Mouse (Mus musculus): ENCODE measurements around the gene Vps11. TPM values are rescaled to one million over a fixed set of nuclear protein-coding genes. Genes with fewer than 3 reads are reported as not detected.
"Not testable (repeated sequence)": the region's sequence is repeated elsewhere in the genome, so short reads cannot be mapped to it uniquely, and the experiment has no call there.

Gene Vps11
- 36.5 and 39.2 TPM in 2 replicates for polyA plus RNA-seq (2015; fragmentation: Nextera tagmentation; extraction: Ambion mirVana)

- Histone ChIP-seq H3K4me3 (peak within 1 kb of the TSS; percentile 97), H3K4me2 (peak within 1 kb of the TSS; percentile 88), H3K4me1 (replicated peaks) (peaks cover 9% of the 10 kb centered on the region), H3K9me3 (no peaks in the 10 kb centered on the region), H3K27ac (replicated peaks) (peak within 1 kb of the TSS; percentile 81), H3K9ac (peak within 1 kb of the TSS; percentile 88), H3K36me3 (peaks cover 34% of the 10 kb centered on the region), H3K27me3 (no peaks in the 10 kb centered on the region)
- ATAC-seq (ENCODE audit: low read depth) = peak; percentile 91
- WGBS = under 1% methylated on average over 44 of the region's 44 CpGs
Observed at GRCm38 (mm10) chr9:44361190-44361917, at the start of gene Vps11. Gene Vps11, minus strand, starts transcription at chr9:44361670.

DNA sequence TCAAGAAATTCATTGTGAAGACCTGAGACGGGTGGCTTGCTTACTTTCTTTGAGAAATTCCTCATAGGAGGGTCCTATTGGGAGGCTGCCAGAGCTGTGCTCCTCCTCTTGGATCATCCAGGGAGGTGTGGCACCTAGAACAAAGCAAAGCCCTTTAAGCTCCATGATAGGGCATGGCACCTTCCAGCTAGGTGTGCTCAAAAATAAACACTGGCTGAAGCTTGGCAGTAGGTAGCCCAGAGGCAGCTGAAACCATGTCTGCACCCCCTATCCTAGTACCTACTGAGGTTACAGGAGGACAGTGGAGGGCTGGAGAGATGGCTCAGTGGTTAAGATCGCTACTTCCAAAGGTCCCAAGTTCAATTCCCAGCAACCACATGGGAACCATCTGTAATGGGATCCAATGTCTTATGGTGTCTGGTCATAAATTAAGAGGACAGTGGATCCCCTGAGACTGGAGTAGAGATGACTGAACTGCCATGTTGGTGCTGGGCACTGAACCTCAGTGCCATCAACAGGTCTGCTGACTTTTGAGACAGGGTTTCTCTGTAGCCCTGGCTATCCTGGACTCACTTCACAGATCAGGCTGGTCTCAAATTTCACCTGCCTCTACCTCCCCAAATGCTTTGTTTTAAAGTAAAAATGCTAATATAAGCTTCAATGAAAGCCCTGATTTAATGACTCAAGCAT is 49.3 kb upstream of the Vps11 start:
- WGBS = 87% methylated on average over 2 of the region's 2 CpGs
- Histone ChIP-seq H3K4me1 (replicated peaks) (peaks cover 21% of the 10 kb centered on the region), H3K36me3 (peaks cover 65% of the 10 kb centered on the region), H3K27ac (replicated peaks) (no peak overlapping the region), H3K9ac (no peak overlapping the region), H3K27me3 (no peaks in the 10 kb centered on the region), H3K4me2 (no peak overlapping the region), H3K9me3 (no peaks in the 10 kb centered on the region), H3K4me3 (no peak overlapping the region)
- ATAC-seq (ENCODE audit: low read depth) = no peak

GRCm38 (mm10) chr9:44408693-44409092 is 47.2 kb upstream of the Vps11 start:
- H3K27me3 ChIP-seq; H3K27ac ChIP-seq (replicated peaks); ATAC-seq (ENCODE audit: low read depth); H3K9me3 ChIP-seq: not testable (repeated sequence)
- H3K36me3 ChIP-seq = peaks cover 69% of the 10 kb centered on the region
- 0 out of 2 replicates have a peak overlapping the region, but pooled peaks have one; percentile 85 for H3K9ac ChIP-seq
- H3K4me2 ChIP-seq = peak overlapping the region; percentile 86
- 86% methylated on average over 9 of the region's 9 CpGs for WGBS
- H3K4me1 ChIP-seq (replicated peaks) = peaks cover 31% of the 10 kb centered on the region
- peak overlapping the region; percentile 78 for H3K4me3 ChIP-seq

- H3K36me3 ChIP-seq = peaks cover 70% of the 10 kb centered on the region
- WGBS = under 1% methylated on average over 24 of the region's 24 CpGs
- peak overlapping the region; percentile 85 for H3K9ac ChIP-seq
- H3K9me3 ChIP-seq = no peaks in the 10 kb centered on the region
- H3K4me2 ChIP-seq = peak overlapping the region; percentile 86
- peak overlapping the region; percentile 97 for H3K27ac ChIP-seq (replicated peaks)
- no peak; the same call in 1 of the 2 replicates for ATAC-seq (ENCODE audit: low read depth)
- H3K27me3 ChIP-seq = no peaks in the 10 kb centered on the region
- peaks cover 35% of the 10 kb centered on the region for H3K4me1 ChIP-seq (replicated peaks)
- peak overlapping the region; percentile 78 for H3K4me3 ChIP-seq
Observed at GRCm38 (mm10) chr9:44407752-44408097, 46.3 kb upstream of the Vps11 start.

- peak within 1 kb of the TSS; percentile 86 for H3K4me2 ChIP-seq
- H3K9ac ChIP-seq = peak within 1 kb of the TSS; percentile 85
- H3K27me3 ChIP-seq = no peaks in the 10 kb centered on the region
- H3K4me1 ChIP-seq (replicated peaks) = peaks cover 35% of the 10 kb centered on the region
- WGBS = under 1% methylated on average over 51 of the region's 51 CpGs
- no peaks in the 10 kb centered on the region for H3K9me3 ChIP-seq
- H3K36me3 ChIP-seq = peaks cover 70% of the 10 kb centered on the region
- peak within 1 kb of the TSS; percentile 78 for H3K4me3 ChIP-seq
- peak within 1 kb of the TSS; percentile 97 for H3K27ac ChIP-seq (replicated peaks)
- peak; percentile 97 for ATAC-seq (ENCODE audit: low read depth)
Observed at GRCm38 (mm10) chr9:44406906-44407751, 45.7 kb upstream of the Vps11 start, which contains the start of the genes Rps25 and Trappc4. Gene Rps25, plus strand, starts transcription at chr9:44407139. Gene Trappc4, minus strand, starts transcription at chr9:44407600.

DNA sequence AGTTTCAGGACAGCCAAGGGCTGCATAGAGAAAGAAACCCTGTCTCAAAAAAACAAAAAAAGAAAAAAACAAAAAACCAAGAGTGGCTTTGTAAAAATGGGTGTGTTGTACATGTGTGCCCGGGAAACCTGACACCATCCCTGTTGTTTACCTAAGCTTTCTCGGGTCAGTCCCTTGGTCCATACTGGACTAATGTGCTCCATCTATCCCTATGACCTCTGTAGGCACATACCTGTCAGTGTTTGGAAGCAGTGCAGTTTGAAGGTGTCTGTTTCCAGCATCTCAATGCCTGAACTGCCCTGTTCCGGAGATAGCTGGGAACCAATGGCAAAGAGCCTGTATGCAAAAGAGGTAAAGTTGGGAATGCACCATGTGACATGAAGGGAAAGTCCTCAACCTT is 43.5 kb upstream of the Vps11 start:
- Histone ChIP-seq H3K9me3 (no peaks in the 10 kb centered on the region), H3K9ac (no peak overlapping the region), H3K36me3 (peaks cover 70% of the 10 kb centered on the region), H3K27me3 (no peaks in the 10 kb centered on the region), H3K4me3 (no peak overlapping the region), H3K27ac (replicated peaks) (no peak overlapping the region), H3K4me1 (replicated peaks) (peaks cover 42% of the 10 kb centered on the region), H3K4me2 (no peak overlapping the region)
- ATAC-seq (ENCODE audit: low read depth) = no peak
- WGBS = 83% methylated on average over 3 of the region's 3 CpGs

GRCm38 (mm10) chr9:44401081-44401480 is 39.6 kb upstream of the Vps11 start:
- Histone ChIP-seq H3K9ac (no peak overlapping the region; the same call in 1 of the 2 replicates), H3K9me3 (no peaks in the 10 kb centered on the region), H3K36me3 (peaks cover 66% of the 10 kb centered on the region), H3K4me2 (no peak overlapping the region), H3K27me3 (no peaks in the 10 kb centered on the region), H3K4me1 (replicated peaks) (peaks cover 56% of the 10 kb centered on the region), H3K27ac (replicated peaks) (no peak overlapping the region), H3K4me3 (no peak overlapping the region)
- no peak for ATAC-seq (ENCODE audit: low read depth)
- 93% methylated on average over 4 of the region's 4 CpGs for WGBS

DNA sequence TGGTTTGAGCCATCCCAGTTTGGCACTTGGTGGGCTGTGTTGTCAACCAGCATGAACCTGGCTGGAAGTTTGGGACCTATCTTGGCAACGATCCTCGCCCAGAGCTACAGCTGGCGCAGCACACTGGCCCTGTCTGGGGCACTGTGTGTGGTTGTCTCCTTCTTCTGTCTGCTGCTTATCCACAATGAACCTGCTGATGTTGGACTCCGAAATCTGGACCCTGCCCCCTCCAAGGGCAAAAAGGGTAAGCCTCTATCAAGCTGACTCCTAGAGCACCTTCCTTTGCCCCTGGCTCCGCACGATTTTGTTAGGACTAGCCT is 38.3 kb upstream of the Vps11 start:
- peak overlapping the region; percentile 94 for H3K4me2 ChIP-seq
- peaks cover 46% of the 10 kb centered on the region for H3K4me1 ChIP-seq (replicated peaks)
- no peak overlapping the region for H3K27ac ChIP-seq (replicated peaks)
- H3K4me3 ChIP-seq = peak overlapping the region; percentile 81; the same call in 1 of the 2 replicates
- no peaks in the 10 kb centered on the region for H3K27me3 ChIP-seq
- no peak for ATAC-seq (ENCODE audit: low read depth)
- WGBS = 95% methylated on average over 6 of the region's 6 CpGs
- H3K9ac ChIP-seq = peak overlapping the region; percentile 89
- H3K9me3 ChIP-seq = no peaks in the 10 kb centered on the region
- peaks cover 56% of the 10 kb centered on the region for H3K36me3 ChIP-seq

- no peak for ATAC-seq (ENCODE audit: low read depth)
- Histone ChIP-seq H3K27ac (replicated peaks) (0 out of 2 replicates have a peak overlapping the region, but pooled peaks have one; percentile 97), H3K4me1 (replicated peaks) (peaks cover 46% of the 10 kb centered on the region), H3K4me3 (peak overlapping the region; percentile 81), H3K9me3 (no peaks in the 10 kb centered on the region), H3K27me3 (no peaks in the 10 kb centered on the region), H3K9ac (peak overlapping the region; percentile 89), H3K4me2 (peak overlapping the region; percentile 94), H3K36me3 (peaks cover 51% of the 10 kb centered on the region)
- 86% methylated on average over 13 of the region's 13 CpGs for WGBS
Observed at GRCm38 (mm10) chr9:44399114-44399794, 37.8 kb upstream of the Vps11 start.

- Histone ChIP-seq H3K4me3 (peak overlapping the region; percentile 81), H3K4me2 (peak overlapping the region; percentile 94), H3K4me1 (replicated peaks) (peaks cover 43% of the 10 kb centered on the region), H3K9me3 (no peaks in the 10 kb centered on the region), H3K9ac (peak overlapping the region; percentile 89), H3K27ac (replicated peaks) (peak overlapping the region; percentile 97), H3K36me3 (peaks cover 44% of the 10 kb centered on the region), H3K27me3 (no peaks in the 10 kb centered on the region)
- no peak for ATAC-seq (ENCODE audit: low read depth)
- 77% methylated on average over 9 of the region's 9 CpGs for WGBS
Observed at GRCm38 (mm10) chr9:44398551-44398950, 37.1 kb upstream of the Vps11 start.

- 2% methylated on average over 4 of the region's 4 CpGs for WGBS
- no peak for ATAC-seq (ENCODE audit: low read depth)
- Histone ChIP-seq H3K4me3 (peak overlapping the region; percentile 81), H3K9me3 (no peaks in the 10 kb centered on the region), H3K36me3 (peaks cover 40% of the 10 kb centered on the region), H3K27me3 (no peaks in the 10 kb centered on the region), H3K27ac (replicated peaks) (peak overlapping the region; percentile 97), H3K9ac (peak overlapping the region; percentile 89), H3K4me1 (replicated peaks) (peaks cover 41% of the 10 kb centered on the region), H3K4me2 (peak overlapping the region; percentile 94)
Observed at GRCm38 (mm10) chr9:44398087-44398486, 36.6 kb upstream of the Vps11 start.
